Mouse (Mus musculus) lung, adult 18-20 months (tissue): ENCODE results near the gene Olfr916.

Experiments
- DNase-seq, 2 experiments: peaks; one replicate each; pipeline ENCODE4 v3.0.0; 2022; ENCODE audit warnings: mixed read lengths in 2 of 2

Olfr916 gene

GRCm38 (mm10) chr9:38659775-38660174 is at the start of gene Olfr916:
Gene Olfr916, minus strand, starts transcription at chr9:38659875.
- DNase-seq: no peak

GRCm38 (mm10) chr9:38674501-38674900 is 14.8 kb upstream of the Olfr916 start, which contains the start of gene Olfr918:
Gene Olfr918, minus strand, starts transcription at chr9:38674601.
- no peak for DNase-seq

GRCm38 (mm10) chr9:38672887-38673286 is 13.2 kb upstream of the Olfr916 start:
- no peak for DNase-seq

- no peak for DNase-seq
These were observed 6.1 kb upstream of the Olfr916 start, which contains the start of gene Olfr917 for GRCm38 (mm10) chr9:38665742-38666141. Gene Olfr917, minus strand, starts transcription at chr9:38665842.

- no peak for DNase-seq
These were observed 27.3 kb downstream of the Olfr916 start for GRCm38 (mm10) chr9:38632406-38632805.
